Mouse (Mus musculus): ENCODE data around the gene Lamtor2. TPM values are rescaled to one million over a fixed set of nuclear protein-coding genes. Genes with fewer than 3 reads are reported as not detected.
A peak's percentile ranks its signal among the peaks of the same experiment; 100 is the strongest.

Gene Lamtor2
- polyA plus RNA-seq, 1 experiment from 2014 or later = 108 TPM

- H3K27ac ChIP-seq (ENCODE audit: poor library complexity, severe bottlenecking) = peak within 1 kb of the TSS; percentile 96
- H3K4me2 ChIP-seq = peak within 1 kb of the TSS; percentile 91
- peak; percentile 90 for ATAC-seq (ENCODE audit: insufficient number of reproducible peaks, low FRiP score)
- WGBS = under 1% methylated on average over 29 of the region's 37 CpGs
- peak within 1 kb of the TSS; percentile 84 for H3K4me3 ChIP-seq
- peaks cover 27% of the 10 kb centered on the region for H3K4me1 ChIP-seq (replicated peaks)
- no peaks in the 10 kb centered on the region for H3K27me3 ChIP-seq (replicated peaks)
- H3K36me3 ChIP-seq = peaks cover 29% of the 10 kb centered on the region
- H3K9me3 ChIP-seq (replicated peaks) = no peaks in the 10 kb centered on the region
- peak within 1 kb of the TSS; percentile 89 for H3K9ac ChIP-seq
Measured at GRCm38 (mm10) chr3:88553525-88553879, 628 bp upstream of the Lamtor2 start, which contains the start of gene Ubqln4. TSS of gene Ubqln4 (plus strand) at chr3:88553758.

DNA sequence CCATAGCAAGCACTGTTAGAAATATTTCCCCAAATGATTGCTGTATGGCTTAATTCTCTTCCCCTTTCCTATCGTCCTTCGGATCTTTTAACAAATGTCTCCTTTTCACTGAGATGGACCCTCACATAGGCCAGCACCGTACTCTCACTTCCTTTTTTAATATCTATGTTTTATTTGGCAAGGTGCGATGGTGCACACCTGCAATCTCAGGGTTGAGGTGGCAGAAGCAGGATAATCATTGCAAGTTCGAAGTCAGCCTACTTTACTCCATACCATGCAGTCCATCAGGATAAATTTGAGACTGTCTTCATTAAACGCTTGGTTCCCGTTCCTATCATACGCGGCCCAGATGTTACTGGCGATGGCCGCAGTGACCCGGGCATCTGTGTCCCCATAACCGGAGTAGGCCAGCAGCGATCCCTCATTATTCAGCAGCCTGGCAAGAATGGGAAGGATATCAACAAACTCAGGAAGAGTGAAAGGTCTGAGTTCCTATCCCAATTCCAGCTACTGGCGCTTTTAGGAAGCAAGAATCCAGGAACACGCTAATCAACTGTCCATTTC is 710 bp downstream of the Lamtor2 start:
- no peaks in the 10 kb centered on the region for H3K27me3 ChIP-seq (replicated peaks)
- peak overlapping the region; percentile 84 for H3K4me3 ChIP-seq
- peaks cover 16% of the 10 kb centered on the region for H3K36me3 ChIP-seq
- peak overlapping the region; percentile 96 for H3K27ac ChIP-seq (ENCODE audit: poor library complexity, severe bottlenecking)
- no peak for ATAC-seq (ENCODE audit: insufficient number of reproducible peaks, low FRiP score)
- H3K9me3 ChIP-seq (replicated peaks) = no peaks in the 10 kb centered on the region
- 22% methylated on average over 16 of the region's 16 CpGs for WGBS
- H3K4me1 ChIP-seq (replicated peaks) = peaks cover 27% of the 10 kb centered on the region
- H3K9ac ChIP-seq = peak overlapping the region; percentile 82
- H3K4me2 ChIP-seq = peak overlapping the region; percentile 91

- no peak overlapping the region for H3K27ac ChIP-seq (ENCODE audit: poor library complexity, severe bottlenecking)
- no peak for ATAC-seq (ENCODE audit: insufficient number of reproducible peaks, low FRiP score)
- peaks cover 11% of the 10 kb centered on the region for H3K36me3 ChIP-seq
- H3K9ac ChIP-seq = peak overlapping the region; percentile 82; the same call in 1 of the 2 replicates
- peak overlapping the region; percentile 91 for H3K4me2 ChIP-seq
- H3K9me3 ChIP-seq (replicated peaks) = no peaks in the 10 kb centered on the region
- H3K4me1 ChIP-seq (replicated peaks) = peaks cover 27% of the 10 kb centered on the region
- 83% methylated on average over 4 of the region's 4 CpGs for WGBS
- H3K4me3 ChIP-seq = peak overlapping the region; percentile 84; the same call in 1 of the 2 replicates
- no peaks in the 10 kb centered on the region for H3K27me3 ChIP-seq (replicated peaks)
Measured at GRCm38 (mm10) chr3:88551586-88551985, 1.3 kb downstream of the Lamtor2 start.

GRCm38 (mm10) chr3:88548180-88548917 is 4.5 kb downstream of the Lamtor2 start, which contains the start of gene Rab25:
TSS of gene Rab25 (minus strand) at chr3:88548300.
- Histone ChIP-seq H3K4me2 (no peak within 1 kb of the TSS), H3K4me3 (no peak within 1 kb of the TSS)

DNA sequence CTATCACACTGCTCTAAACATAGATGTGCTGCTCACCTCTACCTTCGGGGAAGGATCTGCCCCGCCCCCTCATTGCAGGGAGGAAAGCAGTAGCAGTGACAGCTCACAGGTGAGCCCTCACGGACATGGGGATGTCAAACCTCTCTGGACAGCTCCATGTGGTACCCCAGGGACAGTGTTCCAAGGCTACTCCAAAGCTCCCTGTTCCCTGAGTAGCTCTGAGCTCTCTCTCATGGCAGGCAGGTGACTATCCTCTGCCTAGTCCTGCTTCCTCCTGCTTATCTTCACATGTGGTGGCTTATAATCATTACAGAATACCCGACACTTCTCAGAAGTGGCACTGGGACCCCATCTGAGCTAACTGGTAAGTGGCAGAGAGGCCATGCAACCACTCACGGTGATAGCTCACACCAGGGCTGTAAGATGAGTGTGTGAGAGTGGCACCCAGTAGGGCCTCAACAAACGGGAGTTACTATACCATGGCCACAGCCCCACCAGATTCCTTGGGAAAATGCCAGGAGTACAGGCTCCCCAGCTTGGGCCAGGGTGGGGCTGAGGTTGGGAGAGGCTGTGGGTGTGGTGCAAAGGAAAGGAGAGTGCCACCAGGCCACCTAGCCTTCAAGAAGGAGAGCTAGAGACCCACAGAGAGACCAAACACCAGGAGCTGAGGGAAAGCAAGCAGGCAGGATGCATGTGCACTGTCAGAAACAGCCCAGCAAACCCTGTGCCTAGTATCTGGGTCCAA is 6.0 kb downstream of the Lamtor2 start:
- no peak overlapping the region for H3K4me3 ChIP-seq
- peaks cover 6% of the 10 kb centered on the region for H3K4me1 ChIP-seq (replicated peaks)
- H3K36me3 ChIP-seq = no peaks in the 10 kb centered on the region; the same call in 1 of the 2 replicates
- WGBS = 69% methylated on average over 6 of the region's 6 CpGs
- no peak overlapping the region for H3K4me2 ChIP-seq
- H3K27ac ChIP-seq (ENCODE audit: poor library complexity, severe bottlenecking) = no peak overlapping the region
- no peak overlapping the region for H3K9ac ChIP-seq
- no peaks in the 10 kb centered on the region for H3K9me3 ChIP-seq (replicated peaks)
- H3K27me3 ChIP-seq (replicated peaks) = no peaks in the 10 kb centered on the region
- ATAC-seq (ENCODE audit: insufficient number of reproducible peaks, low FRiP score) = no peak

More at GRCm38 (mm10) chr3:88548180-88548917, 4.5 kb downstream of the Lamtor2 start, which contains the start of gene Rab25:
- peaks cover 12% of the 10 kb centered on the region for H3K4me1 ChIP-seq (replicated peaks)
- no peaks in the 10 kb centered on the region for H3K9me3 ChIP-seq (replicated peaks)
- H3K27ac ChIP-seq (ENCODE audit: poor library complexity, severe bottlenecking) = no peak within 1 kb of the TSS
- H3K36me3 ChIP-seq = no peaks in the 10 kb centered on the region; the same call in 1 of the 2 replicates
- WGBS = 52% methylated on average over 18 of the region's 18 CpGs
- no peaks in the 10 kb centered on the region for H3K27me3 ChIP-seq (replicated peaks)
- no peak for ATAC-seq (ENCODE audit: insufficient number of reproducible peaks, low FRiP score)
- no peak within 1 kb of the TSS for H3K9ac ChIP-seq

DNA sequence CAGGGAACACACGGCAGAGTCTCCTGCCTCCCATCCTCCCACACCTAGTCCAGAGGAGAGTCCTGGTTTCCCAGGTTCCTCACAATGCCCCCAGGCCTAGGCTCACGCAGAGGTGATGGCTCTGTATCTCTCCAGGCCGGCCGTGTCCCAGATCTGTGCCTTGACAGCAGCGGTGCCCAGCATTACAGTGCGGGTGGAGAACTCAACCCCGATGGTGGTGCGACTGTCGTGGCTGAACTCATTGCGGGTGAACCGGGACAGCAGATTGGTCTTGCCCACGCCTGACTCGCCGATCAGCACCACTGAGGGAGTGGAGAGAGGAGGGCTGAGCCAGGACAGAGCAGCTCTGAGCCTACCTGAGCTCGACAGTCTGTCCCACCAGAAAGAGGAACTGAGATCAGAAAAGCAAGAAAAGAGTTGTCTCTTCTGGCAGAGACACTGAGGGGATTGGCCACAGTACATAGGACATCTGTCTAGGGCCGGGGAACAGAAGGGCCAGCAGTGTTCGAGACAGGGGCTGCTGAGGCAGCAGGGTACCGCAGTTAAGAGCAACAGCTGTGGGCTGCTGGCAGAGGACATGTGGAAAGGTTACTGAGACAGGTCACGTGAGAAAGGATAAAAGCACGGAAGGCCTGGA is 7.8 kb downstream of the Lamtor2 start:
- peaks cover 7% of the 10 kb centered on the region for H3K36me3 ChIP-seq
- ATAC-seq (ENCODE audit: insufficient number of reproducible peaks, low FRiP score) = no peak
- no peaks in the 10 kb centered on the region for H3K9me3 ChIP-seq (replicated peaks)
- 58% methylated on average over 20 of the region's 20 CpGs for WGBS
- peaks cover 9% of the 10 kb centered on the region for H3K4me1 ChIP-seq (replicated peaks)
- H3K4me2 ChIP-seq = no peak overlapping the region
- no peak overlapping the region for H3K27ac ChIP-seq (ENCODE audit: poor library complexity, severe bottlenecking)
- H3K9ac ChIP-seq = peak overlapping the region; percentile 25; the same call in 1 of the 2 replicates
- no peaks in the 10 kb centered on the region for H3K27me3 ChIP-seq (replicated peaks)
- no peak overlapping the region for H3K4me3 ChIP-seq

- no peak for ATAC-seq (ENCODE audit: insufficient number of reproducible peaks, low FRiP score)
- no peak overlapping the region for H3K4me2 ChIP-seq
- no peaks in the 10 kb centered on the region for H3K9me3 ChIP-seq (replicated peaks)
- no peak overlapping the region for H3K27ac ChIP-seq (ENCODE audit: poor library complexity, severe bottlenecking)
- H3K4me3 ChIP-seq = no peak overlapping the region
- peaks cover 13% of the 10 kb centered on the region for H3K4me1 ChIP-seq (replicated peaks)
- peaks cover 10% of the 10 kb centered on the region for H3K36me3 ChIP-seq
- 0 out of 2 replicates have a peak overlapping the region, but pooled peaks have one; percentile 25 for H3K9ac ChIP-seq
- H3K27me3 ChIP-seq (replicated peaks) = no peaks in the 10 kb centered on the region
- 31% methylated on average over 5 of the region's 5 CpGs for WGBS
Measured at GRCm38 (mm10) chr3:88544514-88544913, 8.4 kb downstream of the Lamtor2 start.

GRCm38 (mm10) chr3:88543651-88544410 is 9.0 kb downstream of the Lamtor2 start:
- H3K27ac ChIP-seq (ENCODE audit: poor library complexity, severe bottlenecking) = no peak overlapping the region
- no peak overlapping the region for H3K9ac ChIP-seq
- no peaks in the 10 kb centered on the region for H3K9me3 ChIP-seq (replicated peaks)
- no peak for ATAC-seq (ENCODE audit: insufficient number of reproducible peaks, low FRiP score)
- no peaks in the 10 kb centered on the region for H3K27me3 ChIP-seq (replicated peaks)
- H3K4me1 ChIP-seq (replicated peaks) = peaks cover 16% of the 10 kb centered on the region
- WGBS = 56% methylated on average over 5 of the region's 5 CpGs
- no peak overlapping the region for H3K4me2 ChIP-seq
- no peak overlapping the region for H3K4me3 ChIP-seq
- peaks cover 13% of the 10 kb centered on the region for H3K36me3 ChIP-seq

GRCm38 (mm10) chr3:88543174-88543573 is 9.7 kb downstream of the Lamtor2 start:
- 76% methylated on average over 8 of the region's 8 CpGs for WGBS
- peaks cover 23% of the 10 kb centered on the region for H3K4me1 ChIP-seq (replicated peaks)
- no peak overlapping the region for H3K27ac ChIP-seq (ENCODE audit: poor library complexity, severe bottlenecking)
- no peak; the same call in 1 of the 2 replicates for ATAC-seq (ENCODE audit: insufficient number of reproducible peaks, low FRiP score)
- peaks cover 20% of the 10 kb centered on the region for H3K36me3 ChIP-seq
- no peak overlapping the region for H3K4me3 ChIP-seq
- no peak overlapping the region for H3K4me2 ChIP-seq
- no peak overlapping the region; the same call in 1 of the 2 replicates for H3K9ac ChIP-seq
- no peaks in the 10 kb centered on the region for H3K27me3 ChIP-seq (replicated peaks)
- no peaks in the 10 kb centered on the region for H3K9me3 ChIP-seq (replicated peaks)

DNA sequence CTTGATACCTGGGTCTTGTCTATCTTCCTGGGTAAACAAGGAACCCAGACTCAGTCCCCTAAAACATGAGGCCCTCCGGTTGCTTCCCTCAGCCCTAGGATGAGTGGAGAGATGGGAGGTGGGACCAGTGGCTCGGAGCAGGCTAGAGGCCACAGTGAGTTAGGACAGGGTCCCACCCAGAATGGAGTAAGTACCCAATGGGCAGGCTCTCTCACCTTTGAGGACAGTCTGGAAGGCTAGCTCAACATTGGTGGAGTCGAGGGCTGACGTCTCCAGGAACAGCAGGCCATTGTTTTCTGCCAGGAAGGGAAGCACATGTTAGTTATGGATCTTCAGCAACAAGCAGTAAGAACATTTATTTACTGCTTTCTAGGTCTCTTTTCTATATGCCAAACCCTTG is 10.4 kb downstream of the Lamtor2 start:
- 57% methylated on average over 4 of the region's 4 CpGs for WGBS
- peaks cover 27% of the 10 kb centered on the region for H3K36me3 ChIP-seq
- no peaks in the 10 kb centered on the region for H3K27me3 ChIP-seq (replicated peaks)
- no peaks in the 10 kb centered on the region for H3K9me3 ChIP-seq (replicated peaks)
- no peak overlapping the region for H3K4me3 ChIP-seq
- H3K4me2 ChIP-seq = no peak overlapping the region
- peaks cover 30% of the 10 kb centered on the region for H3K4me1 ChIP-seq (replicated peaks)
- no peak overlapping the region for H3K27ac ChIP-seq (ENCODE audit: poor library complexity, severe bottlenecking)
- H3K9ac ChIP-seq = no peak overlapping the region
- no peak for ATAC-seq (ENCODE audit: insufficient number of reproducible peaks, low FRiP score)
